9 mouse cellular contexts compared by ENCODE assay signal in genomic region chr1:134450986-134451385, GRCm38 (mm10). TPM values are rescaled to one million over a fixed set of nuclear protein-coding genes. Genes with fewer than 3 reads are reported as not detected.
DNase-seq lines count a peak whose midpoint lies in the region; ATAC-seq and TF ChIP-seq lines count a peak whose summit lies in the region.
"Had no signal": no experiment of that assay in that cellular context is flagged by ENCODE, and none has a peak within 500 bp of the region (broad histone marks: within the 10 kb centered on the region; RNA-seq: fewer than 3 reads in every experiment).

No protein-coding gene starts in this region.

- ATAC-seq in intestine, postnatal 0 days: no peak
- no peak for ATAC-seq in intestine, embryonic 15.5 days
- ATAC-seq in G1E (ENCODE audit: extremely low read depth, insufficient number of reproducible peaks, low FRiP score, poor library complexity, severe bottlenecking): peak; percentile 29; the same call in 1 of the 2 replicates
- no peak for ATAC-seq in heart, postnatal 0 days (ENCODE audit: insufficient read depth, low read depth)
- no peak for ATAC-seq in limb, embryonic 14.5 days (ENCODE audit: low FRiP score, low read depth)
- ATAC-seq in forebrain, embryonic 11.5 days (replicated peaks; ENCODE audit: low FRiP score): no peak

- H3K9ac ChIP-seq in intestine, postnatal 0 days (ENCODE audit: low read depth, low read length): no peak overlapping the region
- H3K9ac ChIP-seq in intestine, embryonic 15.5 days: no peak overlapping the region
- no peak overlapping the region for H3K9ac ChIP-seq in heart, postnatal 0 days (replicated peaks; ENCODE audit: low read depth, low read length)
- no peak overlapping the region for H3K9ac ChIP-seq in limb, embryonic 14.5 days (ENCODE audit: low read depth, low read length, severe bottlenecking)
- H3K9ac ChIP-seq in forebrain, embryonic 11.5 days (ENCODE audit: low read length): no peak overlapping the region
- H3K9ac ChIP-seq: stomach, embryonic 15.5 days had no signal

- no peaks in the 10 kb centered on the region for H3K4me1 ChIP-seq in intestine, postnatal 0 days (replicated peaks; ENCODE audit: control insufficient read depth, insufficient read depth, low read length)
- H3K4me1 ChIP-seq in intestine, embryonic 15.5 days (replicated peaks): peaks cover 4% of the 10 kb centered on the region; the same call in 1 of the 2 replicates
- peaks cover 18% of the 10 kb centered on the region for H3K4me1 ChIP-seq in G1E (ENCODE audit: insufficient read depth, low read depth, low read length)
- H3K4me1 ChIP-seq in heart, postnatal 0 days (ENCODE audit: control insufficient read depth, insufficient read depth): peaks cover 9% of the 10 kb centered on the region
- H3K4me1 ChIP-seq in limb, embryonic 14.5 days (ENCODE audit: control insufficient read depth, insufficient read depth, low read length): peaks cover 6% of the 10 kb centered on the region
- peaks cover under 1% of the 10 kb centered on the region; the same call in 1 of the 2 replicates for H3K4me1 ChIP-seq in forebrain, embryonic 11.5 days (replicated peaks; ENCODE audit: control insufficient read depth, insufficient read depth, low read length)

- WGBS in intestine, postnatal 0 days: 40% methylated on average over 3 of the region's 3 CpGs
- 42% methylated on average over 3 of the region's 3 CpGs for WGBS in intestine, embryonic 15.5 days
- 35% methylated on average over 3 of the region's 3 CpGs for WGBS in heart, postnatal 0 days
- WGBS in limb, embryonic 14.5 days: 52% methylated on average over 3 of the region's 3 CpGs
- WGBS in forebrain, embryonic 11.5 days: 55% methylated on average over 3 of the region's 3 CpGs

- no peak overlapping the region for H3K27ac ChIP-seq in intestine, postnatal 0 days (ENCODE audit: low read depth, low read length)
- no peak overlapping the region for H3K27ac ChIP-seq in intestine, embryonic 15.5 days
- H3K27ac ChIP-seq in heart, postnatal 0 days (ENCODE audit: low read depth): no peak overlapping the region
- H3K27ac ChIP-seq in limb, embryonic 14.5 days (replicated peaks; ENCODE audit: low read depth, low read length): no peak overlapping the region
- no peak overlapping the region for H3K27ac ChIP-seq in forebrain, embryonic 11.5 days (ENCODE audit: low read depth, low read length)
- H3K27ac ChIP-seq: stomach, embryonic 15.5 days had no signal

- H3K9me3 ChIP-seq in intestine, postnatal 0 days (ENCODE audit: control insufficient read depth): no peaks in the 10 kb centered on the region
- H3K9me3 ChIP-seq in intestine, embryonic 15.5 days: no peaks in the 10 kb centered on the region
- H3K9me3 ChIP-seq in G1E (replicated peaks): no peaks in the 10 kb centered on the region
- H3K9me3 ChIP-seq in heart, postnatal 0 days (replicated peaks; ENCODE audit: control insufficient read depth, low read length): no peaks in the 10 kb centered on the region
- H3K9me3 ChIP-seq in limb, embryonic 14.5 days (ENCODE audit: control insufficient read depth, low read length): no peaks in the 10 kb centered on the region
- H3K9me3 ChIP-seq in forebrain, embryonic 11.5 days (ENCODE audit: control insufficient read depth, low read length): no peaks in the 10 kb centered on the region
- H3K9me3 ChIP-seq: stomach, embryonic 15.5 days had no signal

- no peaks in the 10 kb centered on the region for H3K27me3 ChIP-seq in intestine, postnatal 0 days (replicated peaks; ENCODE audit: control insufficient read depth, insufficient read depth, low read length)
- no peaks in the 10 kb centered on the region for H3K27me3 ChIP-seq in intestine, embryonic 15.5 days (replicated peaks)
- no peaks in the 10 kb centered on the region for H3K27me3 ChIP-seq in G1E (ENCODE audit: insufficient read depth, low read length)
- H3K27me3 ChIP-seq in heart, postnatal 0 days (ENCODE audit: control insufficient read depth, insufficient read depth, low read length): no peaks in the 10 kb centered on the region
- H3K27me3 ChIP-seq in limb, embryonic 14.5 days (ENCODE audit: control insufficient read depth, insufficient read depth, low read length): no peaks in the 10 kb centered on the region
- no peaks in the 10 kb centered on the region for H3K27me3 ChIP-seq in forebrain, embryonic 11.5 days (ENCODE audit: control insufficient read depth, insufficient read depth, low read length)
- H3K27me3 ChIP-seq: stomach, embryonic 15.5 days had no signal

- TF ChIP-seq CTCF in intestine, postnatal 0 days (IDR thresholded peaks at IDR 0.05; ENCODE audit: low read depth): peak; percentile 79
- TF ChIP-seq CTCF in G1E (IDR thresholded peaks at IDR 0.05; ENCODE audit: low read depth, low read length): peak; percentile 47; the same call in 1 of the 2 replicates
- peak; percentile 61; the same call in 1 of the 2 replicates for TF ChIP-seq CTCF in brain, embryonic 14.5 days (IDR thresholded peaks at IDR 0.05; ENCODE audit: borderline replicate concordance, extremely low read depth, insufficient read depth, insufficient read length)
- peak; percentile 68 for TF ChIP-seq CTCF in heart, postnatal 0 days (IDR thresholded peaks at IDR 0.05; ENCODE audit: low read depth)

- DNase-seq in G1E (ENCODE audit: low spot score): no peak
- DNase-seq in brain, embryonic 14.5 days (ENCODE audit: low read depth): peak; percentile 44
- DNase-seq in heart, postnatal 0 days (ENCODE audit: low spot score): peak; percentile 22
- peak; percentile 41 for DNase-seq in limb, embryonic 14.5 days (ENCODE audit: low spot score)
- DNase-seq in right cerebral cortex, postnatal 14 days: peak; percentile 44
- no peak for DNase-seq in forebrain, embryonic 11.5 days (ENCODE audit: low spot score)

- no peak overlapping the region for H3K4me2 ChIP-seq in intestine, postnatal 0 days (replicated peaks; ENCODE audit: low read depth)
- no peak overlapping the region for H3K4me2 ChIP-seq in intestine, embryonic 15.5 days (replicated peaks)
- H3K4me2 ChIP-seq in heart, postnatal 0 days (ENCODE audit: low read depth, low read length): no peak overlapping the region
- no peak overlapping the region for H3K4me2 ChIP-seq in limb, embryonic 14.5 days (replicated peaks; ENCODE audit: low read depth, low read length, severe bottlenecking)
- no peak overlapping the region for H3K4me2 ChIP-seq in forebrain, embryonic 11.5 days (ENCODE audit: low read depth, low read length, severe bottlenecking)
- H3K4me2 ChIP-seq: stomach, embryonic 15.5 days had no signal

- H3K36me3 ChIP-seq in intestine, postnatal 0 days (ENCODE audit: control insufficient read depth, insufficient read depth): no peaks in the 10 kb centered on the region
- H3K36me3 ChIP-seq in intestine, embryonic 15.5 days: no peaks in the 10 kb centered on the region
- H3K36me3 ChIP-seq in G1E (replicated peaks): peaks cover 16% of the 10 kb centered on the region
- H3K36me3 ChIP-seq in heart, postnatal 0 days (replicated peaks; ENCODE audit: control insufficient read depth, insufficient read depth, low read length): no peaks in the 10 kb centered on the region
- no peaks in the 10 kb centered on the region for H3K36me3 ChIP-seq in limb, embryonic 14.5 days (ENCODE audit: control insufficient read depth, insufficient read depth, low read length)
- no peaks in the 10 kb centered on the region for H3K36me3 ChIP-seq in forebrain, embryonic 11.5 days (ENCODE audit: control insufficient read depth, insufficient read depth, low read length)
- H3K36me3 ChIP-seq: stomach, embryonic 15.5 days had no signal

- TF ChIP-seq POLR2A in brain, embryonic 14.5 days (IDR thresholded peaks at IDR 0.05; ENCODE audit: borderline replicate concordance, extremely low read depth, insufficient read depth, insufficient read length, poor library complexity, severe bottlenecking): no peak
- TF ChIP-seq POLR2A in limb, embryonic 14.5 days (IDR thresholded peaks at IDR 0.05; ENCODE audit: borderline replicate concordance, extremely low read depth, insufficient read depth, insufficient read length): no peak

- TF ChIP-seq EP300 in heart, postnatal 0 days (IDR thresholded peaks at IDR 0.05; ENCODE audit: low read depth): no peak

- no peak overlapping the region for H3K4me3 ChIP-seq in intestine, postnatal 0 days (ENCODE audit: low read depth, low read length)
- H3K4me3 ChIP-seq in intestine, embryonic 15.5 days (replicated peaks): no peak overlapping the region
- no peak overlapping the region for H3K4me3 ChIP-seq in G1E (ENCODE audit: low read depth, low read length)
- no peak overlapping the region for H3K4me3 ChIP-seq in heart, postnatal 0 days (ENCODE audit: low read depth, low read length)
- no peak overlapping the region for H3K4me3 ChIP-seq in limb, embryonic 14.5 days (replicated peaks; ENCODE audit: low read length)
- no peak overlapping the region for H3K4me3 ChIP-seq in forebrain, embryonic 11.5 days (ENCODE audit: low read depth, low read length)
- H3K4me3 ChIP-seq: stomach, embryonic 15.5 days had no signal

RNA-seq across cellular contexts. Expression of gene Klhl12, which starts 4.3 kb away (rescaled TPM):
- 7.2 and 8.1 TPM in 2 replicates for polyA plus RNA-seq in intestine, postnatal 0 days (2015; fragmentation: Nextera tagmentation; extraction: Ambion mirVana)
- polyA plus RNA-seq in intestine, embryonic 15.5 days (2015; fragmentation: Nextera tagmentation; extraction: Ambion mirVana): 21.7 and 22.2 TPM in 2 replicates
- 26.2 and 42.8 TPM in 2 replicates for total RNA-seq in G1E (2014; fragmentation: Nextera tagmentation)
- 36.9 and 39.0 TPM in 2 replicates for total RNA-seq in G1E (2017)
- polyA plus RNA-seq in G1E (2012): 4.8 and 5.1 TPM in 2 replicates
- 22.5 and 24.9 TPM in 2 replicates for polyA plus RNA-seq in brain, embryonic 14.5 days (2012; rRNA removed)
- 15.9 and 17.5 TPM in 2 replicates for total RNA-seq in heart, postnatal 0 days (2014; rRNA removed; ENCODE audit: low replicate concordance)
- 13.6 and 13.9 TPM in 2 replicates for polyA plus RNA-seq in heart, postnatal 0 days (2015; fragmentation: Nextera tagmentation; extraction: Ambion mirVana)
- polyA plus RNA-seq in limb, embryonic 14.5 days (2012; rRNA removed): 19.3 and 21.4 TPM in 2 replicates
- 21.6 and 23.7 TPM in 2 replicates for polyA plus RNA-seq in limb, embryonic 14.5 days (2014; fragmentation: Nextera tagmentation; extraction: Ambion mirVana)
- 34.1 and 36.3 TPM in 2 replicates for polyA plus RNA-seq in forebrain, embryonic 11.5 days (2014; fragmentation: Nextera tagmentation; extraction: Ambion mirVana)

RNA-seq across cellular contexts. Expression of gene Adipor1, which starts 35.8 kb away (rescaled TPM):
- 77.3 and 81.4 TPM in 2 replicates for polyA plus RNA-seq in intestine, postnatal 0 days (2015; fragmentation: Nextera tagmentation; extraction: Ambion mirVana)
- 77.8 and 80.5 TPM in 2 replicates for polyA plus RNA-seq in intestine, embryonic 15.5 days (2015; fragmentation: Nextera tagmentation; extraction: Ambion mirVana)
- 154 and 168 TPM in 2 replicates for total RNA-seq in G1E (2014; fragmentation: Nextera tagmentation)
- 82.0 and 88.8 TPM in 2 replicates for total RNA-seq in G1E (2017)
- 97.2 and 129 TPM in 2 replicates for polyA plus RNA-seq in G1E (2012)
- polyA plus RNA-seq in brain, embryonic 14.5 days (2012; rRNA removed): 49.7 and 61.1 TPM in 2 replicates
- total RNA-seq in heart, postnatal 0 days (2014; rRNA removed; ENCODE audit: low replicate concordance): 210 and 238 TPM in 2 replicates
- 123 and 124 TPM in 2 replicates for polyA plus RNA-seq in heart, postnatal 0 days (2015; fragmentation: Nextera tagmentation; extraction: Ambion mirVana)
- polyA plus RNA-seq in limb, embryonic 14.5 days (2012; rRNA removed): 74.9 and 82.9 TPM in 2 replicates
- polyA plus RNA-seq in limb, embryonic 14.5 days (2014; fragmentation: Nextera tagmentation; extraction: Ambion mirVana): 92.1 and 97.6 TPM in 2 replicates
- polyA plus RNA-seq in forebrain, embryonic 11.5 days (2014; fragmentation: Nextera tagmentation; extraction: Ambion mirVana): 77.0 and 77.8 TPM in 2 replicates

RNA-seq across cellular contexts. Expression of gene Rabif, which starts 43.5 kb away (rescaled TPM):
- 25.9 and 26.2 TPM in 2 replicates for polyA plus RNA-seq in intestine, postnatal 0 days (2015; fragmentation: Nextera tagmentation; extraction: Ambion mirVana)
- polyA plus RNA-seq in intestine, embryonic 15.5 days (2015; fragmentation: Nextera tagmentation; extraction: Ambion mirVana): 37.3 and 38.7 TPM in 2 replicates
- total RNA-seq in G1E (2014; fragmentation: Nextera tagmentation) (24.7 and 27.9 TPM in 2 replicates), G1E (2017) (32.2 and 33.5 TPM in 2 replicates)
- 9.2 and 12.8 TPM in 2 replicates for polyA plus RNA-seq in G1E (2012)
- 36.9 and 39.5 TPM in 2 replicates for polyA plus RNA-seq in brain, embryonic 14.5 days (2012; rRNA removed)
- 9.7 and 14.0 TPM in 2 replicates for total RNA-seq in heart, postnatal 0 days (2014; rRNA removed; ENCODE audit: low replicate concordance)
- polyA plus RNA-seq in heart, postnatal 0 days (2015; fragmentation: Nextera tagmentation; extraction: Ambion mirVana): 21.4 and 22.8 TPM in 2 replicates
- 25.2 and 26.5 TPM in 2 replicates for polyA plus RNA-seq in limb, embryonic 14.5 days (2012; rRNA removed)
- 39.8 and 44.3 TPM in 2 replicates for polyA plus RNA-seq in limb, embryonic 14.5 days (2014; fragmentation: Nextera tagmentation; extraction: Ambion mirVana)
- polyA plus RNA-seq in forebrain, embryonic 11.5 days (2014; fragmentation: Nextera tagmentation; extraction: Ambion mirVana): 42.7 and 45.3 TPM in 2 replicates

RNA-seq across cellular contexts. Expression of gene Cyb5r1, which starts 45.6 kb away (rescaled TPM):
- 9.4 and 10.1 TPM in 2 replicates for polyA plus RNA-seq in intestine, postnatal 0 days (2015; fragmentation: Nextera tagmentation; extraction: Ambion mirVana)
- polyA plus RNA-seq in intestine, embryonic 15.5 days (2015; fragmentation: Nextera tagmentation; extraction: Ambion mirVana): 35.8 and 37.9 TPM in 2 replicates
- 115 and 119 TPM in 2 replicates for total RNA-seq in G1E (2014; fragmentation: Nextera tagmentation)
- total RNA-seq in G1E (2017): 41.6 and 42.1 TPM in 2 replicates
- polyA plus RNA-seq in G1E (2012): 48.1 and 59.5 TPM in 2 replicates
- polyA plus RNA-seq in brain, embryonic 14.5 days (2012; rRNA removed): 11.7 and 13.6 TPM in 2 replicates
- 34.4 and 40.0 TPM in 2 replicates for total RNA-seq in heart, postnatal 0 days (2014; rRNA removed; ENCODE audit: low replicate concordance)
- 32.9 and 33.9 TPM in 2 replicates for polyA plus RNA-seq in heart, postnatal 0 days (2015; fragmentation: Nextera tagmentation; extraction: Ambion mirVana)
- polyA plus RNA-seq in limb, embryonic 14.5 days (2012; rRNA removed): 43.0 and 46.0 TPM in 2 replicates
- polyA plus RNA-seq in limb, embryonic 14.5 days (2014; fragmentation: Nextera tagmentation; extraction: Ambion mirVana): 28.6 and 31.8 TPM in 2 replicates
- 24.5 and 25.8 TPM in 2 replicates for polyA plus RNA-seq in forebrain, embryonic 11.5 days (2014; fragmentation: Nextera tagmentation; extraction: Ambion mirVana)

Comparison
In these comparisons a context has a peak if more than half of its experiments do, and no peak if none do; other contexts are left out.
1. DNase-seq: peak in brain, embryonic 14.5 days (single experiment), heart, postnatal 0 days (single experiment), limb, embryonic 14.5 days (single experiment) and right cerebral cortex, postnatal 14 days (single experiment); none in G1E (single experiment) and forebrain, embryonic 11.5 days (single experiment).
2. Peak in every context shown above with its lines, with median percentiles within 50 percentile points of each other: CTCF ChIP-seq.